Mouse (Mus musculus) liver, embryonic 14.5 days (tissue): ENCODE data around the gene Gm17416.

Experiments used
- CTCF ChIP-seq: IDR thresholded peaks from 2 replicates; pipeline ENCODE4 v1.5.1; 2016; ENCODE audit warnings: antibody characterized with exemption, low read depth, control low read depth
- EP300 ChIP-seq: IDR thresholded peaks from 2 replicates; pipeline ENCODE4 v1.6.1; 2016; ENCODE audit warnings: antibody characterized with exemption, low read depth

DNA sequence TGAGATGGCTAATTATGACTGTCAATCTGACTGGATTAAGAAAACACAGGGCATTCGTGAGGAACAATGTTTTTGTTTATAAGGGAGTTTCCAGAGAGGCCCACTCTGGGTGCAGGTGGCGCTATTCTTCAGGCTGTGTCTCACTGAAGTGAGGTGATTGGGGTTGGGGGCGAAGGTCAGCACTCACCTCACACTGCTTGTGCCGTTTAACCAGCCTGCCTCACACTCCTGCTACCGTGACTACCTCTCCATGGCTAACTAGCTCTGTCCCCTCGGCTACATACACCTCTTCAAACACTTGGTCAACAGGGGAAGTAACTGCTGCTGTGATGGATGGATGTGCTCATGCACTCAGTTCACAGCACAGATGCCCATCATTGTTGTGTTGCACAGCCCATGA is 19.9 kb downstream of the Gm17416 start:
- TF ChIP-seq CTCF = no peak
- no peak for TF ChIP-seq EP300
